Mouse (Mus musculus) ES-E14 (cell line): ENCODE results near the gene Gm36028. TPM values are rescaled to one million over a fixed set of nuclear protein-coding genes. Genes with fewer than 3 reads are reported as not detected.

Source experiments
- DNase-seq: peaks from one replicate; pipeline ENCODE4 v3.0.0-alpha.2; 2013; ENCODE audit warnings: low read depth, low spot score
- H3K27ac ChIP-seq: 2 replicates; pipeline ENCODE4 v1.5.1; 2012; ENCODE audit warnings: low read depth, mild to moderate bottlenecking, low read length, moderate library complexity, mixed read lengths; ENCODE audit not compliant: poor library complexity, insufficient read depth, severe bottlenecking
- H3K36me3 ChIP-seq: 2 replicates; pipeline ENCODE4 v1.6.1; 2012; ENCODE audit warnings: mild to moderate bottlenecking, low read length, moderate library complexity, mixed read lengths; ENCODE audit not compliant: control insufficient read depth, poor library complexity, insufficient read depth, severe bottlenecking
- H3K4me1 ChIP-seq, 2 experiments: fragments of 150-350 bp in 1 of 2; sonication (generic) in 1 of 2; 2 replicates each; pipeline ENCODE4 v1.6.1; 2012; ENCODE audit warnings: low read length in 2 of 2, mild to moderate bottlenecking in 1 of 2, mixed read lengths in 1 of 2; ENCODE audit not compliant: control insufficient read depth in 2 of 2, insufficient read depth in 2 of 2, poor library complexity in 1 of 2
- H3K4me3 ChIP-seq, 2 experiments: fragments of 150-350 bp in 1 of 2; sonication (generic) in 1 of 2; 2 replicates each; pipeline ENCODE4 v1.5.1; 2012; ENCODE audit warnings: low read length in 2 of 2, low read depth in 1 of 2, mild to moderate bottlenecking in 1 of 2, mixed read lengths in 1 of 2; ENCODE audit not compliant: insufficient read depth in 1 of 2, poor library complexity in 1 of 2, severe bottlenecking in 1 of 2
- H3K9ac ChIP-seq: 2 replicates; pipeline ENCODE4 v1.6.1; 2012; ENCODE audit warnings: low read depth, mild to moderate bottlenecking, low read length, mixed read lengths; ENCODE audit not compliant: poor library complexity, insufficient read depth, severe bottlenecking
- H3K9me3 ChIP-seq: fragments of 150-350 bp; sonication (generic); 2 replicates; pipeline ENCODE4 v1.6.1; 2012; ENCODE audit warnings: low read depth, mild to moderate bottlenecking, low read length; ENCODE audit not compliant: control insufficient read depth, insufficient read depth
- CHD2 ChIP-seq: IDR thresholded peaks from 2 replicates; pipeline ENCODE4 v1.6.1; 2014; ENCODE audit warnings: mild to moderate bottlenecking, low read depth, low read length, inconsistent platforms
- HCFC1 ChIP-seq: IDR thresholded peaks from 2 replicates; pipeline ENCODE4 v1.6.1; 2012; ENCODE audit warnings: low read length, inconsistent platforms, borderline replicate concordance; ENCODE audit not compliant: insufficient read depth
- MAFK ChIP-seq: IDR thresholded peaks from 2 replicates; pipeline ENCODE4 v1.6.1; 2014; ENCODE audit warnings: mild to moderate bottlenecking, low read depth, low read length, inconsistent platforms; ENCODE audit not compliant: insufficient read depth
- ZC3H11A ChIP-seq: IDR thresholded peaks from 2 replicates; pipeline ENCODE4 v1.6.1; 2012; ENCODE audit warnings: low read depth, mild to moderate bottlenecking, inconsistent platforms, low read length, borderline replicate concordance
- ZNF384 ChIP-seq: IDR thresholded peaks from 2 replicates; pipeline ENCODE4 v1.6.1; 2012; ENCODE audit warnings: low read depth, low read length, inconsistent platforms
- in situ Hi-C, 2 experiments: fragments of 600-800 bp; cut with MboI; formaldehyde crosslinking; loops; one replicate each; pipeline ENCODE4 v1.15.1; 2025; ENCODE audit warnings: low sequenced_read_pairs in 2 of 2, inconsistent platforms in 1 of 2; ENCODE audit not compliant: unreplicated experiment in 2 of 2
- total RNA-seq: library from RNA; depleted of rRNA; stranded (reverse); fragments of 300-350 nt; gene quantifications from 2 replicates; pipeline ENCODE4 v1.2.3, GENCODE M21; 2012

Gene Gm36028
- total RNA-seq, 1 experiment = not detected

DNA sequence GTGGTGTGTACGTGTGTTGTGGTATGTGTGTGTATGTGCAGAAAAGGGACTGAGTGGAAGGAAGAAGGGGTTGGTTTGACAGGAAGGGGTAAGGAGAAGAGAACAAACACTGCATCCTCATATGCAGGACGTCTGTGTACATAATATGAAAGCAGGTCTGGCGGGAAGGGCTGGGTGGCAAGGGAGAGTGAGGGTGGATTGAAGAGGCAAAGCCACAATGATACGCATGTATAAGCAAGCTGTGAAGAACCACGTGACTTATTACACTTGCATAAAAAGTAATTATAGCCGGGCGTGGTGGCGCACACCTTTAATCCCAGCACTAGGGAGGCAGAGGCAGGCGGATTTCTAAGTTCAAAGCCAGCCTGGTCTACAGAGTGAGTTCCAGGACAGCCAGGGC, 4.9 kb upstream of the Gm36028 start:
- H3K4me3 ChIP-seq = no peak overlapping the region
- no peak overlapping the region for H3K9ac ChIP-seq
- in situ Hi-C loops = no loop called here
- TF ChIP-seq ZNF384 (no peak), ZC3H11A (no peak), CHD2 (no peak), MAFK (no peak), HCFC1 (no peak)
- no peaks in the 10 kb centered on the region for H3K9me3 ChIP-seq
- no peaks in the 10 kb centered on the region for H3K36me3 ChIP-seq
- no peak overlapping the region for H3K27ac ChIP-seq
- DNase-seq = no peak
- peaks cover 2 to 5% of the 10 kb centered on the region in 2 experiments; a peak in 3 of 4 replicates for H3K4me1 ChIP-seq

DNA sequence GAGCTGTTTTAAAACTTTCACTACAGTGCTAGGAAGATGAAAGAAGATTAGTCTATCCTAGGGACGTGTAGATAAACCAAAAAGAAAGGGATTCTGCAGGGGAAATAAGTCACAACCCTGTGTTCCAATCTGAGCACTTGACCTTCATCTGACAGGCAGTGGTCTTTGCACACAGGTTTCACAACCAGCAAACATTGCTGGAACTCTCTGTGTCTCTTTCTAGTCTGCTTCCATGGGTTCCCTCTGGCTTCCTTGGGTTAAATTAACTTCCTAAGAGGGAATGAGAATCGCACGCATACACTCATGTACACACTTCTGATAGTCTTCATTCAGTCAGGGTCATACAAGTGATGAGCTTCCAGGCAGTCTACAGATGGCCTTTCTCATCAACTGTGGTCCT, 2.9 kb upstream of the Gm36028 start:
- no peaks in the 10 kb centered on the region for H3K9me3 ChIP-seq
- no peak for TF ChIP-seq MAFK
- no peak for TF ChIP-seq ZNF384
- no peak for TF ChIP-seq CHD2
- TF ChIP-seq ZC3H11A = no peak
- TF ChIP-seq HCFC1 = no peak
- H3K4me3 ChIP-seq = no peak overlapping the region
- no peak for DNase-seq
- no peak overlapping the region for H3K27ac ChIP-seq
- H3K36me3 ChIP-seq = no peaks in the 10 kb centered on the region
- in situ Hi-C loops = no loop called here
- H3K9ac ChIP-seq = no peak overlapping the region
- H3K4me1 ChIP-seq = peaks cover 0 to 3% of the 10 kb centered on the region in 2 experiments; a peak in 2 of 4 replicates

DNA sequence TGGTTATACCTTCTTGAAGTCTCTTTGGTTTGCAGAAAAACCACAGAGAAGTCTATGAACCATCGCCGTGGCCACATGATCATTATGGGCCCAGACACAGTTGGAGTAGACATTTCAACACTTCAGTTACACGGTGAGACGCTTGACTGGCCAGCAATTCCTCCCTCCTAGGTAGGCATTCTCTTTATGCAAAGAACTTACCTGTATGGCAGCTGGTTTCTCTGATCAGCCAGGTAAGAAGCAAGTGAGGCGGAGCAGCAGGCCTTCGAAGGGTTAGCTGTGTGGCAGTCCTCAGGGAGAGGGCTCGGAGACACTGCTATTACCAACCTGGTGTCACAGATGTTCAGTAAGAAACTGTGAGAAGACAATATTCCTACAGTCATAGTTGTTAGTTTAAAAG, 733 bp downstream of the Gm36028 start:
- TF ChIP-seq ZNF384 (no peak), CHD2 (no peak), HCFC1 (no peak)
- in situ Hi-C loops = no loop called here
- no peaks in the 10 kb centered on the region for H3K4me1 ChIP-seq
- no peak overlapping the region for H3K9ac ChIP-seq
- H3K36me3 ChIP-seq = no peaks in the 10 kb centered on the region
- no peak for DNase-seq
- H3K4me3 ChIP-seq = no peak overlapping the region
- no peaks in the 10 kb centered on the region for H3K9me3 ChIP-seq
- no peak overlapping the region for H3K27ac ChIP-seq

DNA sequence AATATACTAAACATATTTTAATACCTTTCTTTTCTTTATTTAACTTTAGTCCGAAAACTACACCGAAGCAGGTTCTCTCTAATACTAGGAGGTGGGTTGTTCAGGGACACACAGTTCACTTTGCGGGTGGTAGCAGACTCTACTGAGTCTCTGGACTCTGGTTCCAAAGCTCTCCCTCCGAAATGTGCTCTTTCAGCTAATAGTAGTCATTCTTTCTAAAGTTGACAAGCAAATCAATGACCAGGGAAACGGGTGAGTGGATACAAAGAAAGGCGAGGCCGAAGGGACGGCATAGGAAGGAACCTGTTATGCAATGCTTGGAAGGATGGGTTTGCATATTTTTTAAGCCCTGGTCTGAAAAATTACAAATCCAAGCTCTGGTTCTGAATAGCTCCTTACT, 3.5 kb downstream of the Gm36028 start:
- Histone ChIP-seq H3K27ac (no peak overlapping the region), H3K36me3 (no peaks in the 10 kb centered on the region), H3K4me1 (no peaks in the 10 kb centered on the region), H3K9me3 (no peaks in the 10 kb centered on the region), H3K4me3 (no peak overlapping the region), H3K9ac (no peak overlapping the region)
- DNase-seq = no peak
- TF ChIP-seq CHD2 = no peak
- no peak for TF ChIP-seq ZC3H11A
- no peak for TF ChIP-seq HCFC1
- no peak for TF ChIP-seq MAFK
- TF ChIP-seq ZNF384 = no peak
- in situ Hi-C loops = no loop called here

DNA sequence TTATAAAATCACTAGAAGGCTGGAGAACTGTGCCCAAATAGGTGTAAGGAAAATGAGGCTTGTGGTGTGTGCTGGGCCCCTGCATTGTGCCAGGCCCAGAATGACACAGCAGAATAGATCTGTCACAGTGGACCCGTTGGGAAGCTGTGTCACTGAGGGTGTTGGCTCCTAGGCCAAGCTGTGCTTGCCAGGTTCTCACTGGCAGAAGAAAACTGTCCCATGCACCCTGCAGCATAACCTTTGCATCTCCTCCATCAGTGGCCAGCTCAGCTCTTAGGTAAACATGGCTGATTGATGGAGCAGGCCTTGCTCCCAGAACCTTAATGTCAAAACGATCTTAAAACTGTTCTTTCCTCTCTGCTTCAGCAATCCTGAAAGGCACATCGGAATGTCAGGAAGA, 4.6 kb downstream of the Gm36028 start:
- TF ChIP-seq ZNF384 = no peak
- no peak for TF ChIP-seq ZC3H11A
- TF ChIP-seq CHD2 = no peak
- TF ChIP-seq HCFC1 = no peak
- no peak for TF ChIP-seq MAFK
- Histone ChIP-seq H3K4me1 (no peaks in the 10 kb centered on the region), H3K27ac (no peak overlapping the region), H3K36me3 (no peaks in the 10 kb centered on the region), H3K4me3 (no peak overlapping the region), H3K9ac (no peak overlapping the region), H3K9me3 (no peaks in the 10 kb centered on the region)
- no peak for DNase-seq
- in situ Hi-C loops = no loop called here
